Mouse (Mus musculus): ENCODE measurements around the gene Dync1h1. TPM values are rescaled to one million over a fixed set of nuclear protein-coding genes. Genes with fewer than 3 reads are reported as not detected.

Dync1h1 gene
- total RNA-seq, 2 experiments from 2014 or later: 60.4 to 63.9 TPM

DNA sequence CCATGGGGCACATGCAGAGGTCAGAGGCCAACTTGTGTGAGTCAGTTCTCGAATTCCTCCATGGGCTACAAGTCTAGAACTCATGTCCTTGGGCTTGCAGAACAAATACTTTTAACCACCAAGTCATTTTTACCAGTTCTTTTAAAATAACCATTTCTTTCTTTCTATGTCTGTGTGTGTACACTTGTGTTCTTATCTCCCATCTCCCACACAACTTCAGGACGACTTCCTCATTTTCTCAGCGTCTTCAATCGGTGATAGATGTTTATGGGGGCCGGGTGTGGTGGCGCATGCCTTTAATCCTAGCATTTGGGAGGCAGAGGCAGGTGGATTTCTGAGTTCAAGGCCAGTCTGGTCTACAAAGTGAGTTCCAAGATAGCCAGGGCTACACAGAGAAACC lies 113.0 kb downstream of the Dync1h1 start:
- no peak for DNase-seq
- intact Hi-C loops (cut with DNase I): no loop called here

DNA sequence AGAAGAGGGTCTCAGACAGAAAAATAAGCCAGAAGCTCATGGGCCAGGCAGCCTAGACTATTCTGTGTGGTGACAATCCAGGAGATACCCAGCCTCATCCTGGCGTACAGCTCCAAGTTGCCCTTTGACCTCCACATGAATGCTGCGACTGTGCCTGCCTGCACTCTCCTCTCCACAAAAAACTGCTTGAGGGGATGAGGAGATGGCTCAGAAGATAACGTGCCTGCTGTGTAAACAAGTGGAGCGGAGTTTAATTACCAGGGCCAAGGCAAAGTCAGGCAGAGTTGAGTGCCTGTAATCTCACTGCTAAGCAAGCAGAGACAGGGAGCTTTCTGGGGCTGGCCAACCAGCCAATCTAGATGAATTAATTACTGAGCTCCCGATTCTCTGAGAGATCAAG lies 114.8 kb downstream of the Dync1h1 start:
- intact Hi-C loops (cut with DNase I): no loop called here
- no peak for DNase-seq

Small RNA genes within 50 kb of the gene (microRNA-seq; reads per million reads assigned to microRNA genes)
- 0 reads per million in 2 experiments for gene Gm27299

Other genes starting within 250 kb of the Dync1h1 start
- 10 to 100 TPM; 61.1 to 68.9 TPM for gene Ppp2r5c, start 154.3 kb upstream of the Dync1h1 start, total RNA-seq (2021)
- not detected for gene 1700001K19Rik, start 81.2 kb downstream of the Dync1h1 start, total RNA-seq (2021)
- 10 to 100 TPM; 38.6 to 52.2 TPM for gene Hsp90aa1, start 101.3 kb downstream of the Dync1h1 start, total RNA-seq (2021)
- 10 to 100 TPM; 15.7 to 15.9 TPM for gene Wdr20, start 136.5 kb downstream of the Dync1h1 start, total RNA-seq (2021)
- under 1 TPM in 1 of 2 experiments, not detected in 1; 0.37 TPM for gene Mok, start 239.5 kb downstream of the Dync1h1 start, total RNA-seq (2021)
- 1 to 10 TPM; 4.2 to 7.3 TPM for gene Zfp839, start 248.8 kb downstream of the Dync1h1 start, total RNA-seq (2021)

All from gastrocnemius, postnatal 36 days (tissue).